Mouse (Mus musculus): ENCODE measurements around the gene Mug2. TPM values are rescaled to one million over a fixed set of nuclear protein-coding genes. Genes with fewer than 3 reads are reported as not detected.
"Not testable (repeated sequence)": the region's sequence is repeated elsewhere in the genome, so short reads cannot be mapped to it uniquely, and the experiment has no call there.

Gene Mug2
- not detected in 2 replicates for polyA plus RNA-seq (2012; ENCODE audit: insufficient read depth, insufficient read length, missing spikeins)

GRCm38 (mm10) chr6:122006461-122006860 lies at the start of gene Mug2:
Gene Mug2, plus strand, starts transcription at chr6:122006761.
- H3K27ac ChIP-seq (replicated peaks; ENCODE audit: low read depth, low read length); H3K4me3 ChIP-seq (ENCODE audit: insufficient read depth, low read depth, low read length); H3K4me1 ChIP-seq (ENCODE audit: control insufficient read depth, insufficient read depth, insufficient read length, low read length): not testable (repeated sequence)

DNA sequence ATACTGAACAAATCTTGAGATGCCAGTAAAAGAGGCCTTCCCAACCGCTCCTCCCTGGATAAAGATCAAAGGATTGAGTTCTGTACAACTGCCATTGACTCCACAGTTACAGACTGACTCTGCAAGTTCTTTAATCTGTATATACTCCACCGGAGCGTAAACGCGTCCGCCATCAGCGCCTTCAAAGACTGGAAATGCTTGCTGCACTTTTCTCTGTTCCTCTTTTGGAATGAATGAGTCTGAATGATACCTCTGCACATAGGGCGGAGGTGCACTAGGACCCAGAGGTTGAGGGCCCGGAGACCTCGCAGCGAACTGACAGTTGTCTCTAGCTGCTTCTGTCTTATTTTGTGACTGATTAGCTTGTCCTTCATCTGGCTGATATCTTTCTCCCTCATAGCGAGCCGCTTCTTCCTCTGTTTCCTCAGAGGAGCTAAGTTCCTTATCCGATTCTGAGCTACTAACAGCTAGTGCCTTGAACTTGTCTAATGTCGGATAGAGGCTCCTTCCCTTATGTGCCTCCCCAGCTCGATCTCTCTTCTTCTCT lies 48.7 kb upstream of the Mug2 start:
- H3K27ac ChIP-seq (replicated peaks; ENCODE audit: low read depth, low read length); H3K4me1 ChIP-seq (ENCODE audit: control insufficient read depth, insufficient read depth, insufficient read length, low read length); H3K4me3 ChIP-seq (ENCODE audit: insufficient read depth, low read depth, low read length): not testable (repeated sequence)

GRCm38 (mm10) chr6:121975701-121976100 lies 30.9 kb upstream of the Mug2 start:
- no peak overlapping the region for H3K27ac ChIP-seq (replicated peaks; ENCODE audit: low read depth, low read length)
- no peak overlapping the region for H3K4me3 ChIP-seq (ENCODE audit: insufficient read depth, low read depth, low read length)
- no peaks in the 10 kb centered on the region for H3K4me1 ChIP-seq (ENCODE audit: control insufficient read depth, insufficient read depth, insufficient read length, low read length)

DNA sequence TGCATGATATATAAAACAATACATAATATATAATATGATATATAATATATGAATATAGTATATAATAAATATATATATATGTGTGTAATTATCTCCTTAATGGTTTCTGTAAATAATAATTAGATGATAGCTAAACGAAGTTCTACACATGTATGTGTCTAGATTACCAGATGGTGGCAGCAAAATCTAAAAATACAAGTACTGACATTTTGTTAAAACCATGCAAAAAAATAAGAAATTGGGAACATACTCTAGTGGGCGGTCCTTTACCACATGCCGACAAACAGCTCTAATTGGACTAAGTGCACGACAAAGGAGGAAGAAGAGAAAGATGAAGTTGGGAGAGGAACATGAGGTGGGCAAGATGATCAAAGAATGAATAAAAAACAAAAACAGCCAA lies 94.3 kb downstream of the Mug2 start:
- H3K4me3 ChIP-seq (ENCODE audit: insufficient read depth, low read depth, low read length) = no peak overlapping the region
- H3K4me1 ChIP-seq (ENCODE audit: control insufficient read depth, insufficient read depth, insufficient read length, low read length) = no peaks in the 10 kb centered on the region
- H3K27ac ChIP-seq (replicated peaks; ENCODE audit: low read depth, low read length) = no peak overlapping the region

DNA sequence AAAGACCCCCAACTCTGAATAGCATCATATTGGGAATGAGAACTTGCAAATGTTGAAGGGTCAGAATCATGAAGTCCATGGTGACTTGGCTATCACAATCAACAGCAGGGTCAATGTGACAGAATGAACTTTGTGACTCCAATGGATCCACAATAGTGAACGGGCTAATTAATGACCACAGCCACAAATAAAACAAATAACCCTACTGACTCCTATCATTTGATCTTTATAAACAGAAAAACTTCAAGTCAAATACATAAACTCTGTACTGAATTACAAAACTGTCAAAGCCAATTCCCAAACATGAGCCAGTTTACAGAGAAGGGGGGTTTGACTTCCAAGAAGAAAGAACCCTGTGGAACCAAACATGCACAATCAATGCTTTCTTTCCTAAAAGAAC lies 95.1 kb downstream of the Mug2 start:
- Histone ChIP-seq H3K4me3 (ENCODE audit: insufficient read depth, low read depth, low read length) (no peak overlapping the region), H3K27ac (replicated peaks; ENCODE audit: low read depth, low read length) (no peak overlapping the region), H3K4me1 (ENCODE audit: control insufficient read depth, insufficient read depth, insufficient read length, low read length) (no peaks in the 10 kb centered on the region)

GRCm38 (mm10) chr6:122116963-122117362 lies 110.4 kb downstream of the Mug2 start:
- Histone ChIP-seq H3K27ac (replicated peaks; ENCODE audit: low read depth, low read length) (no peak overlapping the region), H3K4me3 (ENCODE audit: insufficient read depth, low read depth, low read length) (no peak overlapping the region)

DNA sequence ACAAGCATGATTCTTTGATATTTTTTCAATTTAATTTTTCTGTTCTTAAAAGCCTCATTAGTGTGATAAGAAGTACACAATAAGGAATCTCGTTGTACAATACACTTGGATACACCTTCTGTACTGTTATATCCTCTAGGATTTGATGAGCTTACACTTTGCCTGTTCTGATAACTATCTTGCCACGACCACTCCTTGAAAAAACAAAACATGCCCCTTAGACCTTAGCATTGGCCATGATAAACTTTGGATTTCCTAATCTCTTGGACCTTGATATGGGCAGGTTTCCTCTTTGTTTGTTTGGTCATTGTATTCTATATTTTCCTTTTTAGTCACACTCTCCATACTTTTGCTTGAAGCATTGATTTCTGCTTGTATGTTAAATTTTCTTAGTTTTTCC lies 123.0 kb downstream of the Mug2 start:
- H3K27ac ChIP-seq (replicated peaks; ENCODE audit: low read depth, low read length) = no peak overlapping the region
- H3K4me1 ChIP-seq (ENCODE audit: control insufficient read depth, insufficient read depth, insufficient read length, low read length) = no peaks in the 10 kb centered on the region
- no peak overlapping the region for H3K4me3 ChIP-seq (ENCODE audit: insufficient read depth, low read depth, low read length)

More at GRCm38 (mm10) chr6:122116963-122117362, 110.4 kb downstream of the Mug2 start:
- H3K4me1 ChIP-seq (ENCODE audit: control insufficient read depth, insufficient read depth, insufficient read length, low read length) = no peaks in the 10 kb centered on the region

Other genes with a start within 250 kb of the Mug2 start
- gene Mug1, start 168.2 kb upstream of the Mug2 start, polyA plus RNA-seq (2012; ENCODE audit: insufficient read depth, insufficient read length, missing spikeins) = 0.91 TPM in 1 of 2 replicates, not detected in the other

Data from brown adipose tissue, adult 24 weeks (tissue).